Mouse (Mus musculus) limb, embryonic 15.5 days (tissue): ENCODE measurements around the gene Ints4. TPM values are rescaled to one million over a fixed set of nuclear protein-coding genes. Genes with fewer than 3 reads are reported as not detected.

Experiments
- ATAC-seq: fragments of 200-750 bp; cut with Nextera tagmentation; 2 replicates; pipeline ENCODE4 v1.8.0; 2017; ENCODE audit warnings: low read depth, moderate TSS enrichment; ENCODE audit not compliant: insufficient number of reproducible peaks, low FRiP score, low TSS enrichment
- H3K27ac ChIP-seq: fragments of 300-500 bp; sonication (generic); 2 replicates; pipeline ENCODE4 v1.5.1; 2015; ENCODE audit warnings: moderate library complexity, mild to moderate bottlenecking, inconsistent platforms
- H3K27me3 ChIP-seq: fragments of 300-500 bp; sonication (generic); 2 replicates; pipeline ENCODE4 v1.6.1; 2015; ENCODE audit warnings: inconsistent platforms
- H3K36me3 ChIP-seq: fragments of 300-500 bp; sonication (generic); 2 replicates; pipeline ENCODE4 v1.6.1; 2015; ENCODE audit warnings: inconsistent platforms
- H3K4me1 ChIP-seq: fragments of 300-500 bp; sonication (generic); 2 replicates; pipeline ENCODE4 v1.6.1; 2015; ENCODE audit warnings: inconsistent platforms
- H3K4me2 ChIP-seq: fragments of 300-500 bp; sonication (generic); 2 replicates; pipeline ENCODE4 v1.6.1; 2015; ENCODE audit warnings: mild to moderate bottlenecking, inconsistent platforms
- H3K4me3 ChIP-seq: fragments of 300-500 bp; sonication (generic); 2 replicates; pipeline ENCODE4 v1.5.1; 2015; ENCODE audit warnings: mild to moderate bottlenecking, inconsistent platforms
- H3K9ac ChIP-seq: fragments of 300-500 bp; sonication (generic); 2 replicates; pipeline ENCODE4 v1.6.1; 2015; ENCODE audit warnings: inconsistent platforms
- H3K9me3 ChIP-seq: fragments of 300-500 bp; sonication (generic); 2 replicates; pipeline ENCODE4 v1.6.1; 2016; ENCODE audit warnings: inconsistent platforms
- WGBS: fragments of 180-500 bp; shearing (Covaris S2); methylation state at CpG from one replicate; pipeline ENCODE4 v1.1.7; 2015; 5-methylcytosine and 5-hydroxymethylcytosine counted together
- polyA plus RNA-seq: library from polyadenylated mRNA; unstranded; fragments of >200 nt; fragmentation: Nextera tagmentation; extraction: Ambion mirVana; gene quantifications from 2 replicates; pipeline ENCODE4 v1.2.1, GENCODE M21; 2015

The Ints4 gene
- polyA plus RNA-seq, 1 experiment from 2014 or later, result 40.6 TPM

DNA sequence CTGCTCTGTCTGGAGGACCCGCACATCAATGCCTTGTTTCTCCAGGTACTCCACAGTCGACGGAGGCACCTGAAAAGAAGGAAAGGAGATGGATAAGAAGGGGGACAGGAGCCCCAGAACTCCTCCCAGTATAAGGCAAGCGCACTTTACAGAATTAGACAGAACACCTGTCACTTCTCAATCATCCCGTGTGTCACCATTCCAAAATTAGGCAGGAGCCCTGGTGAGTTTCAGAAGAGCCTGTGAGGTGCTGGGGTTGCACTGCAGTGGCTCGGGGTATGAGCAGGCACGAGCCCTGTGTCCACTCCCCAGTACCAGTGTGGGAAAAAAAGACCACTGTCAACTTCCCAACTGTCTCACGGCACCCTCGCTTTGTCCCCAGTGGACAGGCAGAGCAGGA lies 69.9 kb downstream of the Ints4 start:
- Histone ChIP-seq H3K4me1 (no peaks in the 10 kb centered on the region), H3K9ac (no peak overlapping the region), H3K27me3 (no peaks in the 10 kb centered on the region), H3K4me2 (no peak overlapping the region), H3K36me3 (peaks cover 9% of the 10 kb centered on the region; the same call in 1 of the 2 replicates), H3K4me3 (no peak overlapping the region), H3K27ac (no peak overlapping the region), H3K9me3 (no peaks in the 10 kb centered on the region)
- no peak for ATAC-seq
- WGBS, result 83% methylated on average over 9 of the region's 9 CpGs

GRCm38 (mm10) chr7:97563576-97563975 lies 82.8 kb downstream of the Ints4 start:
- 0 out of 2 replicates have a peak, but pooled peaks cover 4% of the 10 kb centered on the region for H3K36me3 ChIP-seq
- H3K4me2 ChIP-seq, result no peak overlapping the region
- H3K4me1 ChIP-seq, result no peaks in the 10 kb centered on the region
- no peak overlapping the region for H3K9ac ChIP-seq
- ATAC-seq, result no peak
- H3K9me3 ChIP-seq, result no peaks in the 10 kb centered on the region
- WGBS, result 85% methylated on average over 2 of the region's 2 CpGs
- H3K4me3 ChIP-seq, result no peak overlapping the region
- H3K27me3 ChIP-seq, result no peaks in the 10 kb centered on the region
- H3K27ac ChIP-seq, result no peak overlapping the region

DNA sequence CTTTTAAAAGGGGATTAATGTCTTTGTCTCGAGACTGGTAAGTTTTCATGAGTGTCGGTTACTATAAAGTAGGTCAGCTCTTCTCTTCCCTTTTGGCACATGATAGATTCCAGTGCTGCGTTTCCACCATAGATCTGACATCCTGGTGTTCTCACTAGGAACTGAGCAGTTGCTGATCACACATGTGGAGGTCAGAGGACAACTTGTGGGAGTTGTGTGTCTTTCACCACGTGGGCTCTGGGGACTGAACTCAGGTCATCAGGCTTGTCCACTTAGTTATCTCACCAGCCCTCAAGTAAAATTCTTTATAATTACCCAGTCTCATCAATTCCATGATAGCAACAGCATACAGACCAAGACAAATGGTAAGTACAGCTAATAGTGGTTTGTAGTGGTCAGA lies 88.6 kb downstream of the Ints4 start:
- no peak overlapping the region for H3K4me3 ChIP-seq
- H3K9me3 ChIP-seq, result no peaks in the 10 kb centered on the region
- no peak overlapping the region for H3K9ac ChIP-seq
- no peaks in the 10 kb centered on the region for H3K4me1 ChIP-seq
- no peak for ATAC-seq
- 77% methylated on average over 4 of the region's 4 CpGs for WGBS
- no peak overlapping the region for H3K27ac ChIP-seq
- H3K36me3 ChIP-seq, result peaks cover 17% of the 10 kb centered on the region; the same call in 1 of the 2 replicates
- no peaks in the 10 kb centered on the region for H3K27me3 ChIP-seq
- H3K4me2 ChIP-seq, result no peak overlapping the region

- Histone ChIP-seq H3K9me3 (no peaks in the 10 kb centered on the region), H3K27me3 (no peaks in the 10 kb centered on the region), H3K4me3 (no peak overlapping the region), H3K4me1 (no peaks in the 10 kb centered on the region), H3K4me2 (no peak overlapping the region), H3K9ac (no peak overlapping the region), H3K27ac (no peak overlapping the region), H3K36me3 (peaks cover 17% of the 10 kb centered on the region; the same call in 1 of the 2 replicates)
- ATAC-seq, result no peak
- 81% methylated on average over 1 of the region's 1 CpGs for WGBS
These were observed 89.6 kb downstream of the Ints4 start for GRCm38 (mm10) chr7:97570389-97570788.

DNA sequence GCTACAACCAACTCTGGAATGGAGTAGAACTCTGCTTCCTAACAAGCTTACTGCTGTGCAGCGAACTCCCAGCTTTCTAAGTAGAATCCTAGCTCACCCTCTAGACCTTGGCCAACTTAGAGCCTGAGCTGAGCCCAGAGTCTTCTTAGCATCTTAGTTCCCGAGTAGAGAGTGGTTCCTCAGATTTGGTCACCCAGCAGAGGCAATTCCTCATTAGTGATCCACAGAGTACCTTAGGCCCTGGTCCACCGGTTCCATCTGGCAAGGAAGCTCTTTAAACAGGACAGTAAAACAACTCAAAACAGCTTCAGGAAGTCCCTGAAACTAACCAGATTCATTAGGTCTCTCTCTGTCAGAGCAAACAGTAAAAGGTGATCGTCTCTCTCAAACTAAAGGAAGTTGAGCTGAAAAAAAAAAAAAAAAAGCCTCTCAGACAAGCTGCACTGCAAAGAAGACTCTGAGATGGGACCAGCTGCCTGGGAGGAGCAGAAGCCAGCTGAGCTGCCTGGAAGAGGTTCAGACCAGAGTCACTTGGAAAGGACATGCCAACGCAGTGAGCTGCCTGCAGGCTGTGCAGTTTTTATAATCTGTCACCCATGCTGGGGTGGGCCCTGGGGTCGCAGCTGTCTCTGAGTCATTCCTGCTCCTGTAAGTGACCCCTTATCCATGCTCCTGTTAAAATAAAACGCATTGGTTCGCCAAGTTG lies 97.8 kb downstream of the Ints4 start:
- ATAC-seq, result no peak
- H3K9me3 ChIP-seq, result no peaks in the 10 kb centered on the region
- peaks cover 8% of the 10 kb centered on the region; the same call in 1 of the 2 replicates for H3K36me3 ChIP-seq
- H3K4me1 ChIP-seq, result peaks cover 9% of the 10 kb centered on the region; the same call in 1 of the 2 replicates
- 27% methylated on average over 8 of the region's 8 CpGs for WGBS
- peak overlapping the region; percentile 100 for H3K4me3 ChIP-seq
- H3K4me2 ChIP-seq, result peak overlapping the region; percentile 57
- peak overlapping the region; percentile 98 for H3K27ac ChIP-seq
- peak overlapping the region; percentile 64 for H3K9ac ChIP-seq
- H3K27me3 ChIP-seq, result no peaks in the 10 kb centered on the region

- Histone ChIP-seq H3K27me3 (no peaks in the 10 kb centered on the region), H3K27ac (peak within 1 kb of the TSS; percentile 98), H3K9ac (peak within 1 kb of the TSS; percentile 99), H3K4me3 (peak within 1 kb of the TSS; percentile 100), H3K9me3 (no peaks in the 10 kb centered on the region), H3K4me1 (peaks cover 9% of the 10 kb centered on the region; the same call in 1 of the 2 replicates), H3K4me2 (peak within 1 kb of the TSS; percentile 63), H3K36me3 (peaks cover 1% of the 10 kb centered on the region; the same call in 1 of the 2 replicates)
- peak; percentile 99 for ATAC-seq
- under 1% methylated on average over 57 of the region's 68 CpGs for WGBS
These were observed 98.6 kb downstream of the Ints4 start, which contains the start of the genes Aamdc and Rsf1 for GRCm38 (mm10) chr7:97579067-97579975. Gene Aamdc (minus strand): TSS chr7:97579497. Gene Rsf1 (plus strand): TSS chr7:97579889.

DNA sequence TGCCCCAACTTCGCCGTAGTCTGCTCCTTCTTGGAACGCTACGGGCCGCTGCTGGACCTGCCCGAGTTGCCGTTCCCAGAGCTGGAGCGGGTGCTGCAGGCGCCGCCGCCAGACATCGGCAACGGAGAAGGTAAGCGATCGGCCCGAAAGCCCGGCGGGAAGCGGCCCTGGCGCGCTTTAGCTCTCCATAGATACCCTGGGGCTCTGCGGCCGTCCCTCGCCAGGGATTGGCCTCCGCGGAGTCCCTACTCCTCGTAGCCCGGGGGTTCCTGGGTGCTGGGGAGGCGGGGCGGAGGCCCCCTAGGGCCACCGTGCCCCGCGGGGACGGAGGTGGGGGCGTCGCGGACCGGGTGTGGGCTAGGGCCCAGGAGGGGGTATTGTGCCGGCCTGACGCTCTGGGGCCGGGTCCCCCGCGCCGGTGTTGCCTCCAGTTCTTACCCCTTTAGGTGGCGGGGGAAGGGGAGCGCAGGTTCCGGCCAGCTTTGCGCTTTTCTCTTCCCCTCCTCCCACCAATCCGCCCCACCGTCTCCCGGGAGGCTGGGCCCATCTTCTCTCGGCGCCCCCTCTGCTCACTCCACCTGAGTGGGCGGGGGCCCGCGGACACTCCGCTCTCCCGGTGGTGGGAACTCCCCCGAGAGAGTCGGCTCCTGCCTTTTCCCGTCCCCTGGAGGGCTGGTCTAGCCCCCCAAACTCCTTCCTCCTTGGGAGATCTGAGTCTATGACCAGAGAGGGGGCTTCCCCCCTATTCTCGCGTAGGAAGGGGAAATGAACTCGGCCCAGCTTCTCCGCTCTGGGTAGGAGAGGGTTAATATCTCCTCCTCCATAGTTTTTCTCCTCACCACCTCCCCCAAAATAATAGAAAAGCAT lies 99.5 kb downstream of the Ints4 start:
- Histone ChIP-seq H3K4me2 (peak overlapping the region; percentile 63), H3K4me1 (peaks cover 9% of the 10 kb centered on the region; the same call in 1 of the 2 replicates), H3K36me3 (no peaks in the 10 kb centered on the region), H3K9me3 (no peaks in the 10 kb centered on the region), H3K27ac (peak overlapping the region; percentile 98), H3K27me3 (no peaks in the 10 kb centered on the region), H3K9ac (peak overlapping the region; percentile 99), H3K4me3 (peak overlapping the region; percentile 100)
- no peak for ATAC-seq
- under 1% methylated on average over 61 of the region's 65 CpGs for whole genome bisulfite sequencing

DNA sequence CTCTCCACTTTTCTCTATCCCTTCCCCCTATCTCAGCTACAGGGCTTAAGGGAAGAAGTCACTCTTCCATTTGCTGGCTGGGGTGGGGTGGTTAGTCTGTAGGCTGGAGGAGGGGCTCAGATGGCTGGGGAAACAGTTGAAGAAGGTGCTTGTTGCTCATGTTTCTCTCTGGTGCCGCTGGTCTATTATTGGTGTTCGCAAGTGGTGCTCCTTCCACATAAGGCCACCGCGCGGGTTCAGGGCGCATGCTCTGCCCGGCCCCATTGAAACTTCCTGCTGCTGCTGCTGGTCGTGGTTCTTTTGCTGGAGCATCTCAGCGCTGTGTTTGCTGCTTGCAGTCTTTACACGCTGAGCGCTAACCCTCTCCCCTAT lies 100.1 kb downstream of the Ints4 start:
- ATAC-seq, result peak; percentile 49
- H3K9ac ChIP-seq, result peak overlapping the region; percentile 99
- H3K4me2 ChIP-seq, result peak overlapping the region; percentile 63
- H3K27ac ChIP-seq, result peak overlapping the region; percentile 98
- no peaks in the 10 kb centered on the region for H3K36me3 ChIP-seq
- no peaks in the 10 kb centered on the region for H3K27me3 ChIP-seq
- WGBS, result 0% methylated on average over 11 of the region's 11 CpGs
- H3K4me1 ChIP-seq, result peaks cover 9% of the 10 kb centered on the region; the same call in 1 of the 2 replicates
- H3K4me3 ChIP-seq, result peak overlapping the region; percentile 100
- H3K9me3 ChIP-seq, result no peaks in the 10 kb centered on the region

DNA sequence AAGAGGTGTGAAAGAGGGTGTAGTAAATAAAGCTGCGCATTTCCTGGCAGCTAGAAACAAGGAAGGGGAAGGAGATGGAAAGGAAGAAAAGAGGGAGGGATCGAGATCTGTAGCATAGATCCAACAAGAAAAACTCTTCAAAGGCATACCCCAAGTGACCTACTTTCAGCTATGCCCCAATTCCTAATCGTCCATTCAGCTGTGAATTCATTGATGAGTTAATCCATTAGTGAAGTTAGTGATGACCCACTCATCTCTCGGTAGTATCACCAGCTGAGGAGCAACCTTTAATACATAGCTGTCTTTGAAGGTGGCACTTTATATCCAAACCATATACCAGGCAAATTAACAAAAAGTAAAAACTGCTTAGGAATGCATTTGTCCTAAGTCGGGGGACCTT lies 107.8 kb downstream of the Ints4 start:
- Histone ChIP-seq H3K4me1 (peaks cover 20% of the 10 kb centered on the region), H3K9me3 (no peaks in the 10 kb centered on the region), H3K4me2 (no peak overlapping the region), H3K36me3 (no peaks in the 10 kb centered on the region), H3K9ac (no peak overlapping the region), H3K27me3 (no peaks in the 10 kb centered on the region), H3K4me3 (no peak overlapping the region), H3K27ac (no peak overlapping the region)
- 83% methylated on average over 5 of the region's 5 CpGs for WGBS
- ATAC-seq, result no peak

GRCm38 (mm10) chr7:97590488-97590887 lies 109.7 kb downstream of the Ints4 start:
- Histone ChIP-seq H3K9ac (no peak overlapping the region), H3K4me3 (no peak overlapping the region), H3K36me3 (no peaks in the 10 kb centered on the region), H3K4me1 (peaks cover 20% of the 10 kb centered on the region), H3K27ac (no peak overlapping the region), H3K27me3 (no peaks in the 10 kb centered on the region), H3K9me3 (no peaks in the 10 kb centered on the region), H3K4me2 (no peak overlapping the region)
- 30% methylated on average over 3 of the region's 3 CpGs for WGBS
- no peak for ATAC-seq
